Mouse (Mus musculus) kidney, adult 18-20 months (tissue): ENCODE results near the gene Kank4.
"Not testable (repeated sequence)": the region's sequence is repeated elsewhere in the genome, so short reads cannot be mapped to it uniquely, and the experiment has no call there.

Source experiments
- DNase-seq: peaks from one replicate; pipeline ENCODE4 v3.0.0; 2021

Gene Kank4

DNA sequence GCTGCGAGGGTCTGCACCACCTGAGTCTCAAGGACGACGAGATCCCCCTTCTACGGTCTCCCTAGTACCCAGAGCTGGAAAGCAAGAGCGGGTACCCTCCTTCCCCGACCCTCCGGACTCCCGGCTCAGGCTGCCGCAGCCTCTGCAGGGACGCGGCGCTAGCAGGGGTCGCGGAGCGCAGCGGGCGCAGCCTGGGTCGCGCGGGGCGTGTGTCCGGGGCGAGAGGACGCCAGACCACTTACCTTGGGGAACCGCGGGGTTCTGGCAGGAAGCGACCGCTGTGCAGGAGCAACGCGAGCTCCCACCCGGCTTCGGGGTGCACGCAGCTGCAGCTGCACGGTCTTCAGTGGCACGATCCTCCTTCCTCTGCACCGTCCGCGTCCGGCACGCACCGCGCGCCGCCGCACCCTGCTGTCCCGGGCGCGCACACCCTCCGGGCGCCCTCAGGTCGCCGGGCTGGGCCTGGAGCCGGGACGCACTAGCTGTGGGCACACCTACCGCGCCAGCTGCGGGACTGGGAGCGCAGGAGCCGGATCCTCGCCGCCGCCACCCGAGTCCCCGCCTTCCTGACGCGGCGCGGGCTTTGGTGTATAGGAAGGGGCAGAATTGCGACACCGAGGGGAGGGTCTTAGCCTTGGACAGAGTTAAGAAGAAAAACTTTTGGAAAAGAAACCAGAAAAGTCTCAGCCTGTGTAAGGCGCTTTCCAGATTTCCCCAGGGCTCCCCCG is at the start of gene Kank4:
Kank4 (minus strand) TSS at position 354 of the 728 bp plus-strand sequence.
- peak; percentile 50 for DNase-seq

DNA sequence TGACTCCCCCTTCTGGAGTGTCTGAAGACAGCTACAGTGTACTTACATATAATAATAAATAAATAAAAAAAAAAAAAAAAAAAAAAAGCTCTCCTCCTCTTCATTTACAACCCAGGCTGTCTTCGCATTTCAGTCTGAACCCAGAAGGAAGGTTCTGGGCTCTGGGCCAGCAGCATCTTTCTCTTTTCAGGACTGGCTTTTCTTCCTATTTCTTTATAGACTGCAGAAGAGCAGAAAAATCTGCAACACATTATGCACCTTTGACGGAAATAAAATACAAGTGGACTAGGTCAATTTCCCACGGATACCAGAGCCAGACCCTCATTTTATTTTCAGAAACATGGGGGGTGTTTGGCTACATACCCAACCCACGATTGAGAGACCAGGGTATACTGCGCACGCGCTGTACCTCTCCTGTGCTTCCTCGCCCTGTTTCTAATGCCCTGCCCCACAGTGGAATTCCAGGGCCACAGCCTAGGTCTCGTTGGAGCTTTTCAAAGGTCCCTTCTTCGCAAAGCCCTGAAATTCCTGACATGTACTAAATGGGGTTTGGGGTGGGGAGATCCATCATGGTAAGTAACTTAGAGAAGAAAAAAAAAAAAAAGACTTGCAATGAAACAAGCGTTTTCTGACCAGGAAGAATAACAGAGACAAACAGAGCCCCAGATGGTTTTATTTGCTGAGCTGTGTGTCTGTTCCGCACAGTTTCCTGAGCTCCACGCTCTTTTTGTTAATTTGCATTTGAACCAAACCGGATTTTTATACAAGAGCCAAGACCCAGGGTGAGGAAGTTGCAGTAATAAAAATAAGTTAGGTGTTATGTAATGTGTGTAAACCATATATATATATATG is 48.3 kb upstream of the Kank4 start:
- DNase-seq: no peak

DNA sequence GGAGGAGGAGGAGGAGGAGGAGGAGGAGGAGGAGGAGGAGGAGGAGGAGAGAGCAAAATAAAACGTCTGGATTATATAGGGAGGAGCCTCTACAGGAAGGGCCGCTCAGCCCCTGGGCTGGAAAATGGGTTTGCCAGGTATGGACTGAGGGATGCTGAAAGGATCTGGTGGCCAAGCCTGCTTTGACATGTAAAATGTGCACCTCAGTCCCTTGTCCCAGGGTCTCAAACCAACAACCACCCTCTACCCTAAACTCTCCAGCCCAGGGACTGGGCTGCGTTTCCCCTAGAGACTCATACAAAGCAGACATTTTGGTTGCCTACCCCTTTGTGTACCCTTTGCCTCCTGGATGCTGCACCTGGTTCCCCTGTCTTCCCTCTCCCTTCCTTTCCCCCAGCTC is 47.2 kb upstream of the Kank4 start:
- DNase-seq: no peak

DNA sequence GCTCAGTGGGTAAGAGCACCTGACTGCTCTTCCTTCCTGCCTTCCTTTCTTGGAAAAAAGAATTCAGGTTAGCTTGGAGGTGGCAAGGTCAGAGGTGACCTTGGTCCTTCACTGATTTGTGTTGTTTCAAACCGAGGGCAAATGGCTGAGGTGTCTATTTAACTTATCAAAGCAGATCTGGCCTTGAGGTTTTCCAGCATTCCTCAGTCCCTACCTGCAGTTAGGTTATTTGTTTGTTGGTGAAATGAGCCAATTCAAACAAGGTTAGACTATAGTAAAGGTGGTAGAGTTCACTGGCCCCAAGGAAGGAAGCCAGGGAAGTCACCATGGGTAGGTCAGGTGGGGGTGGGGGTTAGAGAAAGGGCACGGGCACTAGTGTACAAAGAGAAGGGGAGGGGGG is 46.8 kb upstream of the Kank4 start:
- DNase-seq: no peak

DNA sequence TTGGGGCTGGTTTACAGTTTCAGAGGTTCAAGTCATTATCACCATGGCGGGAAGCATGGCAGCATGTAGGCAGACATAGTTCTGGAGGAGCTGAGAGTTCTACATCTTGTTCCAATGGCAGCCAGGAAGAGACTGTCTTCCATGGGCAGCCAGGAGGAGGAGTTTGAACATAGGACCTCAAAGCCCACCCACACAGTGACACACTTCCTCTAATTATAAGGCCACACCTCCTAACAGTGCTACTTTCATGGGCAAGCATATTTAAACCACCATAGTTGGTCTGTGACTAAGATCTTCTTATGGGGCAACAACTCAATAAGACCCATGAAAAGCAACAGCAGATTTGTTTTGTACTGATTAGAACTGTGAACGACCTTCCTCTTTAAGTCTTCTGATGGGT is 46.1 kb upstream of the Kank4 start:
- no peak for DNase-seq

DNA sequence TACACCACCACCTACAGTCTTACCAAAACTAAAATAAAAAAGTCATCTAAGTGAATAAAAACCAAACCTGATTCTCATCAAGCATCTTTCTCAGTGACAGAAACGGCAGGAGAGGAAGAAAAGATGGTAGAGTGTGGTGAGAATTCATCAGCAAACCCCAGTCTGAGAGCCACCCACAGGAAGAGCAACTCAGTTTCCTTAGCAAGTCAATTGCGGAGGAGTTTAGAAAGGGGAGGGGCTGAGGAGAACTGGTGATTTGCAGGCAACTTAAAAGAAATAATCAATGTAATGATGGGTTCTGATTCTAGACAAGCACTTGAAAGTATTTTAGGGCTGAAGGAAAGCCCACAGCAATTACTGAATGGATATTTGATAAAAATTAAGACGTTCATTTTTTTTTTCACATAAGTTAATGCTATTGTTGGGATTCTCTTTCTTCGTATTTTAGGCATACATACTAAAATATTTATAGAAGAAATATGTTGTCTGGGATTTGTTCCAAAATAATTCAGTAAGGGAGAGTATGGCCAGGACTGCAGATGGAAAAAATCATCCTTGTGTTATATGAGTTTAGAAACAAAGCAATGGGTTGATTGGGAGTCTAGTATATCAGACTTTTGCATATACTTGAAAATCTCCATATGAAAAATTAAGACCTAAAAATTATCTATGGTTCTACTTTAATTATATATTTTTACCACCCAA is 41.0 kb upstream of the Kank4 start:
- DNase-seq: no peak

DNA sequence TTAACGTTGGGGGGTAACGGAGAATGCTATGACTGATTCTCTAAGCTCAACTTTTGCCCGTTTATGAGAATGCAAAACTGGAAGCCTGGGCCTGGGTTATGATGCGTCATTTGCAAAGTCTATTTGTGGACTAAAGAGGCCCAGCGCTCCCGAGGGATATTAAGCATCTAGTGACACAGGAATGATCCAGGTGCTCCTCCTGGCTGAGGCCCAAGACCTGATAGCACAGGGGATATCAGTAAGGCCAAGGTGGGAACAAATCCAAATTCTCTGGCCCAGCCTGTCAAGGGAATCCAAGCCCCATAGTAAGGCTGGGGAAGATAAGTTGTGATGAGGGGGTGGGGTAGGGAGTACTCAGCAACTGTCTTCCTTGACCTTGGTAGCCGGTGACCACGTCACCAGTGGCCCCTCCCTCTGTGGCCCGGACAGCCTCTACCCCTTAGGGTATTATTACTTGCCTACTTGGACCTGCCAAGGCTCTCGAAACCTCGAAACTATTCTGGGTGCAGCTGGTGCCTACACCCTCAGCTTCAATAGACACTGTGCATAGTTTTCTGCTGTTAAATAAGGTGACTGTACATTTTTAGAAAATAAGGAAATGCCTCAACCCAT is 39.8 kb upstream of the Kank4 start:
- no peak for DNase-seq

DNA sequence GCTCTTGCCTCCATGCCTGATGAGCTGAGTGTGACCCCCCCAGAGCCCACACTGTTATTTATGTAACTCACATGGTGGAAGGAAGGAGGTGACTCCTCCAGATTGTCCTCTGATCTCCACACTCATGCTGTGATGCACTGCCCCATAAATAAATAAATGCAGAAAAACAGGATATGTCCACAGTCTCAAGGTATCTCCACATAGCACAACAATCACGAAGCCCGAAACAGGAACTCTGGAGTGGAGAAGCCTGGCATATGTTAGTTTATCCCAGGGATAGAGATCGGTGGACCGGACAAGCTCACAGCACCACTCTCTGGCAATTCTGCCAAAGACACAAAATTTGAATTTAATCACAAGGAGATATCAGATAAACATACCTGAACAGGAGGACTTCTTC is 36.6 kb upstream of the Kank4 start:
- no peak for DNase-seq

DNA sequence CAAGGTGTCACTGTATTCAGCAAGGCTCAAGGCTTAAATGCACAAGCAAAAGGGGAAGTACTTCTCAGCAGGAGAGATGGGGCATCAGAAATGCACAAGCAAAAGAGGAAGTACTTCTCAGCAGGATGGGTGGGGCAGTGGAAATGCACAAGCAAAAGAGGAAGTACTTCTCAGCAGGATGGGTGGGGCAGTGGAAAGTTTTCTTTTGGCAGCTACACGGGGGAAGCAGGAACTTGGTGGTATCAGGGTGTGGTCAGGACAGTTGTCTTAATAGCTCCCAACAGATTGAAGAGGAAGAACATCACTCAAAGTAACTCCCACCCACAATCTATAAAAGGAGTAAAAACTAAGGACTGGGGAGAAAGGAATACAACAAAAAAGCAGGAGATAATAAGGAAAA is 33.1 kb upstream of the Kank4 start:
- not testable (repeated sequence) for DNase-seq

DNA sequence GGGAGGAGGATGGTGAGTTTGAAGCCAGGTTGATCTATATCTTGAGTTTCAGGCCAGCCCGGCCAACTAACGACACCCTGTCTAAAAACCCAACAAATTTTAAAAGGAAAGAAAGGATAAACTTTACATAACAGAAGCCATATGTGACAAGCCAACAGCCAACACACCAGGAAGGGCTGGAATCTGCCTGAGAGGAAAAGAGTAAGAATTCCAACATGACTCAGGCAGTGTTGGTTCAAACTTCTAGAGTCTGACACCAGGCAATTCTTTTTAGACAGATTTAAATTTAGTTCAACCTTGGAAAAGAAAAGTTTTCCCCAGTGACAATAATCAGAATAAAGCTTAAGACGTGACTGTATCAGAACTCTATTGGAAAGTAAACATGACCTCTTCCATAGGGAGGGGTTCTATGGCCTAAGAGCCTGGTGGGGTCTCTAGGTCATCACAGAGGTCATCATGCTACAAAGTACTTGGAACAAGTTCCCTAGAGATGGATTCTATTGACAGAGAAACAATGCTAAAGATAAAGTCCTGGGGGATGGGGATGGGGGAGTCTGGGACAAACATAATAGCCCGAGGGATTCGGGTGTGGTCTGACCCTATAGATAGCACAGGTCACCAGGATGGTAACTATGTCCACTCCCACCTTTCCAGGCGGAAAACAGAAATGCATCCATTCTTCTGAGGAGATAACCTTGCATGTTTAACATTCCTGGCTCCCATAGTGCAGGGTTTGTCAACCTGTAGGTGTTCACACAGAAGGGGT is 30.0 kb upstream of the Kank4 start:
- no peak for DNase-seq

DNA sequence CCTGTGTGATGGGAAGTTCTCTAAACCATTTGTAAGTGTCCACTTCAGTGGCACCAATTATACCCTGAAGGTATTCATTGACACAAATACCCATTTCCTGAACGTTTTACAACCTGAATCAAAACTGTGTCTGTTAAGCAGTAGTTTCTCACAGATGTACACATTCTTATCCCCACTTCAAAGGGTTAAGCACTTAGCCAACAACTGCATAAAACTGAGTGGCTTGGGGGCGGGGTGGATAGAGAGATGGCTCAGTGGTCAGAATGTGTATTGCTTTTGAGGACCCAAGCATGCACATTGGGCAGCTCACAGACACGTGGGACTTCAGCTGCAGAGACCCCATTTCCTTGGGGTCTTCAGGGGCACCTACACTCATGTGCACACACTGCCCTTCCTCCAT is 29.1 kb upstream of the Kank4 start:
- DNase-seq: no peak

DNA sequence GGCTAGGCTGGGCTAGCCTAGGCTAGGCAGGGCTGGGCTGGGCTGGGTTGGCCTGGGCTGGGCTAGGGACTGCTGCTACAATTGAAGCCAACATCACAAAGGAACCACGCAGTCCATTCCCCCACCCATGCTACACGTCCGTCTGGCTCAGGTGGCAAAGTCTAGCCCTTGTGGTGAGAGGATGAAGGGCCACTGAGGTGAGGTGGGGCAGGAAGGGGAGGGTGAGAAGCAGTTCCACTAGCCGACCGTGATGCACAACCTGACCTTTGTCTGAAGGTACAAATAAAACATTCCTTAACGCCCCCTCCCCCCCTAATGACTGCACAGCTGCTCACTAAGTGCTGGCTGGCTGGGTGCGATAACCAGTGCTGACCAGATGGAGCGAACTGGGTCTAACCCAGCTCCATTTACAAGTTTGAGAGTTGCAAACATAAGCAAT is 28.4 kb upstream of the Kank4 start:
- DNase-seq: no peak

DNA sequence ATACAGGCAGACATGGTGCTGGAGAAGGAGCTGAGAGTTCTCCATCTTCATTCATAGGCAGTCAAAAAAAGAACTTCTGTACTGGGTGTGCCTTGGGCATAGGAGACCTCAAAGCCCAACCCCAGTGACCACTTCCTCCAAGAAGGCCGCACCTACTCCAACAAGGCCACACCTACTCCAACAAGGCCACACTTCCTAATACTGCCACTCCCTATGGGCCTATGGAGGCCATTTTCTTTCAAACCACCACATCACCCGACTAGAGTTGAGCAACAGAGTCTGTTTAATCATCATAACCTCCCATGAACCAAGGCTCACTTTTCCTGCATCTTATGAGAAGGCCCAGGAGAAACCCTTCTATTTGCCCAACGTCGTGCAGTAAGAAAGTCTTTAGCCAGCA is 27.9 kb upstream of the Kank4 start:
- DNase-seq: no peak

DNA sequence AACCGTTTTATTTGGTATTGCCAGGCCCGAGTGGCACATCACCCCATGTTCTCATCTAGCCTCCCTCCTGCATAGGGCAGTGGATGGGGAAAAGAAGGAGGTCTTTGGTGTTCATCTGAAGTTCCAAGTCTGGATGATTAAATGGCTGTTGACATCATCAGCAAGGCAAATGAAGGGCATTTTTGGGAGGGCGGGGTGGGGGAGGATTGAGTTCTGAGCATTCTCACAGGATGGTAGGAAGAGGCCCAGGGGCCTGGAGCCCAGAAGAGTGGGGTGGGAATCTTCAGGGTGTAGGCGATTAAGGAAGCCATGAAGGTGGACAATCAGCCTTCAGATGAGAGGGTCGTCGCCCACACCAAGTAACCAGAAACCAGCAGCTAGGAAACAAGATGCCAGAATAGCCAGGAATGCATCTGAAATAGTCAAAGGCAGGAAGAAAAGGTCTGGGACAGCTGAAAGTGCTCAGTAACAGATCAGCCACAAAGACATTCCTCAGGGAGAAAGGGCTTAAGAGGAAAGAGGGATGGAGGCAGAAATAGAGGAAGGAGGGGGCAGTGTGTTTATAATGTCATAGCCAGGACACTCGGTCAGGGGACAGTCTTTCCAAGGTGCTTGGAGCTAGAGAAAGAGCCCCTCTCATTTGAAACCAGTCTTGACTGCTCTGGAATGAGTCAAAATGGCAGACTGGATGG is 26.7 kb upstream of the Kank4 start:
- no peak for DNase-seq

DNA sequence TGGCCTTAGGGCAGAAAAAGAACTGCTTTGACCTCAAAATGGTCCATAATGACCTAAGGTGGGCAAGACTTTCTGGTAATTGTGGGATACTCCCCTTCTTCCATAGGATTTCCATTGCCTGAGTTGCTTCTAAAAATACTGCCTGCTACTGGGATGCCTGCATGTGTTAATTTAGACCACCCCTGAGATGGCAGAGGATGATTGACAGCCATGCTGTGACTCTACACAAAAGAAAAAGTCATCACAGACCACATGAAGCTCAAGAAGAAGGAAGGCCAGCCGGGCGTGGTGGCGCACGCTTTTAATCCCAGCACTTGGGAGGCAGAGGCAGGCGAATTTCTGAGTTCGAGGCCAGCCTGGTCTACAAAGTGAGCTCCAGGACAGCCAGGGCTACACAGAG is 23.9 kb upstream of the Kank4 start:
- not testable (repeated sequence) for DNase-seq

DNA sequence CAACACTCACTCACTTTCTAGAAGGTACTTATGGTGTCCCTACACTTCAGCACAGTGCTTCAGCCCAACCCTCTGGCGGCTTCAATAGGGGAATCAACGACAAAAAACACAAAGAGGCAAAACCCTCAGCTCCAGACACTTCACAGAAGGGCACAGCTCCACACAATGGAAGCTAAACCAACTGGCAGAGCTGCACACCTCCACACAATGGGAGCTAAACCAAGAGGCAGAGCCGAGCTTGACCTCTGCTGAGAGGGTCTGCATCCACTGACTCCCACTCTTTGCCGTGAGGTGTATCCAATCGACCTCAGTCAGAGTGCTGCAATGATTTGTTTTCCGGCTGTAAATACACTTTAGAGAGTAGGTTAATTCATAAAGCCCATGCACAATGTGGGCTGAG is 23.2 kb upstream of the Kank4 start:
- DNase-seq: no peak

DNA sequence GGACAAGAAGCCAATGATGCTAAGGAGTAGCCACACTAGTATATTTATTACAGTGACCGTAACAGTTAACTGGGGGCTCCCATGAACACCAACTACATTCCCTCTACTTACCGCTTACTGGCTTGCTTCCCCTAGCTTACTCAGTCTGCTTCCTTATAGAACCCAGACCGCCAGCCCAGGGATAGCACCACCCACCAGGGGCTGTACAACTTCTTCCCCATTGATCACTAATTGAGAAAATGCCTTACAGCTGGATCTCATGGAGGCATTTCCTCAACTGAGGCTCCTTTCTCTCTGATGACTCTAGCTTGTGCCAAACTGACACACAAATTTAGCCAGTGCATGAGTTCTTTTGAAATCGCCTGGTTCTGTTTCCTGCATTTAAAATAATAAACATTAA is 21.6 kb upstream of the Kank4 start:
- no peak for DNase-seq

DNA sequence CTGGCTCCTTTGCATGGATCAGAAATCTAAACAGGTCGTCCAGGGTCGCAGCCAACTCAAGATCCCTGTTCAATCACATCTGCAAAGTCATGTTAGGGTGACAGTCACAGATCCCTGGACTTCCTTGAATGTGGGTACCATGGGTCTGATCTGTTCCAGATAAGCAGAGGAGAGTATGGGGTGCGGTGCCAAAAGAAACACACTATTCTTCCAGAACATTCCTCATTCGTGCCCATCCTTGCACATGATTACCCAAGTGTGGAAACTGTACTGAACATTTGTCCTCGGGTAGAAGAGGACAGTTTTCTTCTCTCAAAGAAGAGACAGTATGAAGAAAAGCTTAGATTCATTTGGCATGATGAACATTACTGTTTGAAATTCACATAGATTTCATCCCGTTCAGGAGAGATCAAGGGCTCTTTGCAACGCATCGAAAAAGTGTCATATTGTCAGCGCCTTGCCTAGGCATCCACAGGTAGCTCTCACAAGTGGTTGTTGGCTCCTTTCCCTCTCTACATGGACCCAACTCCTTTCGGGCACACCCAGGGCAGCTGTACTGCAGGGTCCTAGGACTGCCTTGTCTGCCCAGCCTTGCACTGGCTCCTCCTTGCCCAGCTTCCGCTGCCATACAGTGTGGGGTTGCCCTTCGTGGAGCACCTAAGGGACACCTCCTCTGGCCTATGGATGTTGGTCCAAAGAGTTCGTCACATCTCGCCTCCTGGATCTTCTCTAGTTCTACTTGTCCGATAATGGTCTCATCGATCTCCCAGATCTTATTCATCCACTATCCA is 20.6 kb upstream of the Kank4 start:
- no peak for DNase-seq

DNA sequence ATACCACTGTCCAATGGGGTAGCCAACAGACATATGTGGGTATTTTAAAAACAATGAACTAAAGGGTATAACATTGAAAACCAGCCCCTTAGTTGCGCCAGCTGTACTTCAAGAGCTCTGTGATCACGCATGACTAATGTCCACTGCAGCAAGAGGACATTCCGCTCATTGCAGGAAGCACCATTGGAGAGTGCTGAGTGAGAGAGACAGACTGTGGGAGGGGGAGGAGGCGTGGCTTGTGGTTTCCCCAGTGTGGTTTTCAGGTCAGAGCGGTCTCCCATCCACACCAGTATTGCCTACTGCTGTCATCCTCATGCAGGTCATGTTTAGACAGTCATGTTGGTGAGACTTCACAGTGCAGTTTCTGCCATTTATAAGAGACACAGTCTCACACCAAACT is 19.2 kb upstream of the Kank4 start:
- no peak for DNase-seq

DNA sequence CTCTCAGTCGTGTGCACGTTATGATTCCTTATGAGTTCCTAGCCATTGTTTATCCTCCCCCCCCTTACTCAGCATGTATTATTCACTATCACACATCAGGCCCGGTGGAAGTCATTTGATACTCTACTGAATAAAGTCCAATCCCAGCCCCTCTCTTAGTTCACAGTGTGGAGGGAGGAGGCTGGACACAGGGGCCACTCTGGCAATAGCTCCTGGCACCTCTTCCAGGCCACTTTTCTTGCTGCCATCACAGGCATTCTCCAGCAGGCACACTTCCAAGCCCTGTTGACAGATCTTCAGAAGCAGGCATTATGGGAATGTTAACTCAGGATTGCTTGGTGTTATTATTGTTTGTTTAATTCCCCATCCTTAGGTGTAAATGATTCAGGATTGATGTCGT is 17.4 kb upstream of the Kank4 start:
- DNase-seq: no peak

DNA sequence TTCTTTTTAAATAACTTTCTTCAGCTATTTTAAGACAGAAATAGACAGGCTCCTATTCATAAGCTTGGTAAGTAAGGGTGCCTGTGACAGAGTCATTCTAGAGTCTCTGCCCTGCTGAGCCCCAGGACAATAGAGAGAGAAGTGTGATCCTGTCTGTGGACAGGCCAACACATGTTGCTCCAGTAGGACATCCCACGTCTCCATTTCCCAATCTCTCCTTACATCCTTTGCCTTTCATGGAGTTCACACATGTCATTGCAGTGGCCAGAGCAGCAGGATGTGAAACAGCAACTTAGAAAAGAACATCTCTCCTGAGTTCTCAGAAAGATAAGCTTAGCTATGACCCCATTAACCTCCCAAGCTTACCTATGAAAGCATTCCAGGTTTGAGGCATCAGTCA is 14.4 kb upstream of the Kank4 start:
- DNase-seq: no peak
